Mouse (Mus musculus): ENCODE measurements around the gene Pcolce.
A peak's percentile ranks its signal among the peaks of the same experiment; 100 is the strongest.

The Pcolce gene

GRCm38 (mm10) chr5:137613550-137613949 is at the start of gene Pcolce:
Gene Pcolce, minus strand, starts transcription at chr5:137613784.
- peak within 1 kb of the TSS; percentile 80 for H3K4me3 ChIP-seq (replicated peaks; ENCODE audit: low read length)
- H3K36me3 ChIP-seq (ENCODE audit: insufficient read depth, low read length), result no peaks in the 10 kb centered on the region; the same call in 1 of the 2 replicates
- TF ChIP-seq CTCF (conservative IDR thresholded peaks at IDR 0.05; ENCODE audit: low read length), result no peak
- TF ChIP-seq NANOG (IDR thresholded peaks at IDR 0.05; ENCODE audit: borderline replicate concordance, low read length), result no peak
- no peak for TF ChIP-seq POU5F1 (IDR thresholded peaks at IDR 0.05; ENCODE audit: borderline replicate concordance, low read length)
- no peaks in the 10 kb centered on the region for H3K9me3 ChIP-seq (ENCODE audit: low read length)
- 0 out of 2 replicates have a peak, but pooled peaks cover 1% of the 10 kb centered on the region for H3K27me3 ChIP-seq (ENCODE audit: insufficient read depth, low read length)
- peaks cover 72% of the 10 kb centered on the region for H3K4me1 ChIP-seq (replicated peaks; ENCODE audit: low read depth, low read length)

GRCm38 (mm10) chr5:137663057-137663456 is 49.5 kb upstream of the Pcolce start:
- H3K36me3 ChIP-seq (ENCODE audit: insufficient read depth, low read length), result peaks cover 83% of the 10 kb centered on the region
- TF ChIP-seq CTCF (conservative IDR thresholded peaks at IDR 0.05; ENCODE audit: low read length) (no peak), NANOG (IDR thresholded peaks at IDR 0.05; ENCODE audit: borderline replicate concordance, low read length) (no peak), POU5F1 (IDR thresholded peaks at IDR 0.05; ENCODE audit: borderline replicate concordance, low read length) (no peak)
- no peak overlapping the region for H3K4me3 ChIP-seq (replicated peaks; ENCODE audit: low read length)
- no peaks in the 10 kb centered on the region for H3K9me3 ChIP-seq (ENCODE audit: low read length)
- peaks cover 35% of the 10 kb centered on the region for H3K4me1 ChIP-seq (replicated peaks; ENCODE audit: low read depth, low read length)
- no peaks in the 10 kb centered on the region for H3K27me3 ChIP-seq (ENCODE audit: insufficient read depth, low read length)

- no peak for TF ChIP-seq NANOG (IDR thresholded peaks at IDR 0.05; ENCODE audit: borderline replicate concordance, low read length)
- peaks cover 45% of the 10 kb centered on the region for H3K4me1 ChIP-seq (replicated peaks; ENCODE audit: low read depth, low read length)
- no peaks in the 10 kb centered on the region for H3K27me3 ChIP-seq (ENCODE audit: insufficient read depth, low read length)
- peaks cover 77% of the 10 kb centered on the region for H3K36me3 ChIP-seq (ENCODE audit: insufficient read depth, low read length)
- H3K9me3 ChIP-seq (ENCODE audit: low read length), result no peaks in the 10 kb centered on the region
- H3K4me3 ChIP-seq (replicated peaks; ENCODE audit: low read length), result no peak overlapping the region
Measured at GRCm38 (mm10) chr5:137660064-137660688, 46.6 kb upstream of the Pcolce start.

- H3K9me3 ChIP-seq (ENCODE audit: low read length), result no peaks in the 10 kb centered on the region
- no peak overlapping the region for H3K4me3 ChIP-seq (replicated peaks; ENCODE audit: low read length)
- peaks cover 78% of the 10 kb centered on the region for H3K36me3 ChIP-seq (ENCODE audit: insufficient read depth, low read length)
- no peaks in the 10 kb centered on the region for H3K27me3 ChIP-seq (ENCODE audit: insufficient read depth, low read length)
- H3K4me1 ChIP-seq (replicated peaks; ENCODE audit: low read depth, low read length), result peaks cover 54% of the 10 kb centered on the region
- TF ChIP-seq CTCF (conservative IDR thresholded peaks at IDR 0.05; ENCODE audit: low read length) (peak; percentile 53), NANOG (IDR thresholded peaks at IDR 0.05; ENCODE audit: borderline replicate concordance, low read length) (no peak)
Measured at GRCm38 (mm10) chr5:137656977-137657376, 43.4 kb upstream of the Pcolce start.

GRCm38 (mm10) chr5:137654746-137655145 is 41.2 kb upstream of the Pcolce start:
- TF ChIP-seq CTCF (conservative IDR thresholded peaks at IDR 0.05; ENCODE audit: low read length), result peak; percentile 66
- TF ChIP-seq NANOG (IDR thresholded peaks at IDR 0.05; ENCODE audit: borderline replicate concordance, low read length), result no peak
- Histone ChIP-seq H3K36me3 (ENCODE audit: insufficient read depth, low read length) (peaks cover 68% of the 10 kb centered on the region), H3K4me1 (replicated peaks; ENCODE audit: low read depth, low read length) (peaks cover 55% of the 10 kb centered on the region)

GRCm38 (mm10) chr5:137653366-137653765 is 39.8 kb upstream of the Pcolce start:
- Histone ChIP-seq H3K4me3 (replicated peaks; ENCODE audit: low read length) (no peak overlapping the region), H3K9me3 (ENCODE audit: low read length) (no peaks in the 10 kb centered on the region), H3K4me1 (replicated peaks; ENCODE audit: low read depth, low read length) (peaks cover 66% of the 10 kb centered on the region), H3K27me3 (ENCODE audit: insufficient read depth, low read length) (no peaks in the 10 kb centered on the region), H3K36me3 (ENCODE audit: insufficient read depth, low read length) (peaks cover 57% of the 10 kb centered on the region)
- TF ChIP-seq POU5F1 (IDR thresholded peaks at IDR 0.05; ENCODE audit: borderline replicate concordance, low read length) (no peak), NANOG (IDR thresholded peaks at IDR 0.05; ENCODE audit: borderline replicate concordance, low read length) (no peak), CTCF (conservative IDR thresholded peaks at IDR 0.05; ENCODE audit: low read length) (no peak)

More at GRCm38 (mm10) chr5:137654746-137655145, 41.2 kb upstream of the Pcolce start:
- Histone ChIP-seq H3K4me3 (replicated peaks; ENCODE audit: low read length) (no peak overlapping the region), H3K27me3 (ENCODE audit: insufficient read depth, low read length) (no peaks in the 10 kb centered on the region), H3K9me3 (ENCODE audit: low read length) (no peaks in the 10 kb centered on the region)

- Histone ChIP-seq H3K4me3 (replicated peaks; ENCODE audit: low read length) (no peak overlapping the region), H3K36me3 (ENCODE audit: insufficient read depth, low read length) (peaks cover 49% of the 10 kb centered on the region), H3K27me3 (ENCODE audit: insufficient read depth, low read length) (no peaks in the 10 kb centered on the region), H3K9me3 (ENCODE audit: low read length) (no peaks in the 10 kb centered on the region), H3K4me1 (replicated peaks; ENCODE audit: low read depth, low read length) (peaks cover 73% of the 10 kb centered on the region)
- TF ChIP-seq NANOG (IDR thresholded peaks at IDR 0.05; ENCODE audit: borderline replicate concordance, low read length), result no peak
- peak; percentile 82 for TF ChIP-seq CTCF (conservative IDR thresholded peaks at IDR 0.05; ENCODE audit: low read length)
- TF ChIP-seq POU5F1 (IDR thresholded peaks at IDR 0.05; ENCODE audit: borderline replicate concordance, low read length), result no peak
Measured at GRCm38 (mm10) chr5:137652474-137652873, 38.9 kb upstream of the Pcolce start.

- Histone ChIP-seq H3K9me3 (ENCODE audit: low read length) (no peaks in the 10 kb centered on the region), H3K4me3 (replicated peaks; ENCODE audit: low read length) (peak overlapping the region; percentile 55), H3K27me3 (ENCODE audit: insufficient read depth, low read length) (peaks cover 15% of the 10 kb centered on the region), H3K4me1 (replicated peaks; ENCODE audit: low read depth, low read length) (peaks cover 82% of the 10 kb centered on the region), H3K36me3 (ENCODE audit: insufficient read depth, low read length) (peaks cover 34% of the 10 kb centered on the region)
- no peak for TF ChIP-seq CTCF (conservative IDR thresholded peaks at IDR 0.05; ENCODE audit: low read length)
Measured at GRCm38 (mm10) chr5:137649669-137650571, 36.3 kb upstream of the Pcolce start.
